9 mouse cellular contexts compared by ENCODE assay signal in the genomic region with DNA sequence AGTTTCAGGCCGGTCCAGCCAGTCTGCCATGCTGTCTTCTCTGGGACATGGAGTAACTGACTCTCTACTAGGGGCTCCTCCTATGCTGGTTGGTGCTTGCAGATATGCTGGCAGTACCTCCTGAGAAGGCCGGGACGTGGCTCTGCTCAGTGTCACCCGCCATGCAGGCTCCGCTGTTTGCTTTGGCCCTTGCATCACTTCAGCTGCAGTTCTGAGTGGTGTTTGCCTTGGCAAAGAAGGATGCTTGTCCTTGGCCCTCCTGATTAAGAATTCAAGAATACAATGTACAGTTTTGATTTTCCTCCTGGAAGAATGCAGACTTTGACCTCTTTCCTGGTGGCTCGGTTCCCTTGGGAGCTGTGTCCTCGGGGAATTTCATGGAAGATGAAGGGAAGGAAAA. TPM values are rescaled to one million over a fixed set of nuclear protein-coding genes. Genes with fewer than 3 reads are reported as not detected.
DNase-seq lines count a peak whose midpoint lies in the region; ATAC-seq and TF ChIP-seq lines count a peak whose summit lies in the region.
"Had no signal": no experiment of that assay in that cellular context is flagged by ENCODE, and none has a peak within 500 bp of the region (broad histone marks: within the 10 kb centered on the region; RNA-seq: fewer than 3 reads in every experiment).

No protein-coding gene starts in this region.

- DNase-seq in liver, embryonic 14.5 days (ENCODE audit: low read depth in 3 of 3, low spot score in 3 of 3), result no peak
- DNase-seq in liver, embryonic 11.5 days (ENCODE audit: low spot score), result no peak
- DNase-seq in heart, adult 2 months, result peak; percentile 44 to 69
- DNase-seq in cerebellum, postnatal 4 days (ENCODE audit: low spot score in 2 of 2), result no peak
- no peak for DNase-seq in right cerebral cortex, postnatal 36 days (ENCODE audit: low spot score in 2 of 2)
- no peak for DNase-seq in B cell, adult 2 months

- no peak for ATAC-seq in liver, embryonic 14.5 days (ENCODE audit: insufficient read depth)
- ATAC-seq in liver, embryonic 11.5 days (replicated peaks; ENCODE audit: low FRiP score), result no peak
- no peak for ATAC-seq in kidney, embryonic 16.5 days (ENCODE audit: low FRiP score, low TSS enrichment)
- no peak for ATAC-seq in stomach, embryonic 14.5 days (ENCODE audit: insufficient number of reproducible peaks, insufficient read depth, low FRiP score, low read depth)

- intact Hi-C loops in heart, adult 2 months (cut with DNase I), result no loop called here

- H3K4me2 ChIP-seq in liver, embryonic 14.5 days (ENCODE audit: low read depth), result peak overlapping the region; percentile 6; the same call in 1 of the 2 replicates
- no peak overlapping the region for H3K4me2 ChIP-seq in liver, embryonic 11.5 days
- peak overlapping the region; percentile 94; the same call in 1 of the 2 replicates for H3K4me2 ChIP-seq in kidney, embryonic 16.5 days (replicated peaks; ENCODE audit: low read depth, low read length)
- peak overlapping the region; percentile 99; the same call in 1 of the 2 replicates for H3K4me2 ChIP-seq in stomach, embryonic 14.5 days (replicated peaks; ENCODE audit: low read depth, low read length)

- no peak overlapping the region for H3K4me3 ChIP-seq in liver, embryonic 14.5 days (ENCODE audit: insufficient read depth in 1 of 2, low read depth in 2 of 2, low read length in 2 of 2)
- no peak overlapping the region for H3K4me3 ChIP-seq in liver, embryonic 11.5 days (ENCODE audit: low read depth, low read length)
- H3K4me3 ChIP-seq in heart, adult 2 months, result no peak overlapping the region
- no peak overlapping the region for H3K4me3 ChIP-seq in kidney, embryonic 16.5 days (ENCODE audit: low read length)
- H3K4me3 ChIP-seq in stomach, embryonic 14.5 days (ENCODE audit: low read depth, low read length), result no peak overlapping the region

- H3K9me3 ChIP-seq in liver, embryonic 14.5 days (ENCODE audit: control insufficient read depth, low read length), result no peaks in the 10 kb centered on the region
- no peaks in the 10 kb centered on the region for H3K9me3 ChIP-seq in liver, embryonic 11.5 days (ENCODE audit: control insufficient read depth, low read length)
- no peaks in the 10 kb centered on the region for H3K9me3 ChIP-seq in kidney, embryonic 16.5 days (ENCODE audit: low read length)
- H3K9me3 ChIP-seq in stomach, embryonic 14.5 days (ENCODE audit: control insufficient read depth, low read depth, low read length), result no peaks in the 10 kb centered on the region
- H3K9me3 ChIP-seq: limb, embryonic 12.5 days had no signal

- no peak for TF ChIP-seq CTCF in liver, embryonic 14.5 days (IDR thresholded peaks at IDR 0.05; ENCODE audit: low read depth)
- no peak for TF ChIP-seq CTCF in heart, adult 2 months (IDR thresholded peaks at IDR 0.05)

- no peak overlapping the region for H3K27ac ChIP-seq in liver, embryonic 14.5 days
- H3K27ac ChIP-seq in liver, embryonic 11.5 days (ENCODE audit: low read depth, low read length), result no peak overlapping the region
- H3K27ac ChIP-seq in heart, adult 2 months, result no peak overlapping the region
- peak overlapping the region; percentile 31; the same call in 1 of the 2 replicates for H3K27ac ChIP-seq in kidney, embryonic 16.5 days (ENCODE audit: low read length)
- H3K27ac ChIP-seq in stomach, embryonic 14.5 days (ENCODE audit: low read length), result no peak overlapping the region
- H3K27ac ChIP-seq: limb, embryonic 12.5 days had no signal

- H3K79me2 ChIP-seq in heart, adult 2 months (replicated peaks; ENCODE audit: control insufficient read depth, insufficient read depth, low read length), result peaks cover 2% of the 10 kb centered on the region; the same call in 1 of the 2 replicates

- 70% methylated on average over 7 of the region's 7 CpGs for WGBS in liver, embryonic 14.5 days (ENCODE audit: insufficient replicate concordance)
- 69% methylated on average over 7 of the region's 7 CpGs for WGBS in liver, embryonic 11.5 days
- 70% methylated on average over 7 of the region's 7 CpGs for WGBS in heart, adult 2 months
- WGBS in kidney, embryonic 16.5 days, result 67% methylated on average over 7 of the region's 7 CpGs
- WGBS in stomach, embryonic 14.5 days, result 62% methylated on average over 7 of the region's 7 CpGs

- no peak for TF ChIP-seq EP300 in liver, embryonic 14.5 days (IDR thresholded peaks at IDR 0.05; ENCODE audit: low read depth)
- peak; percentile 47; the same call in 1 of the 2 replicates for TF ChIP-seq EP300 in heart, adult 2 months (IDR thresholded peaks at IDR 0.05; ENCODE audit: insufficient read depth, low read depth, low read length)

- peaks cover 29% of the 10 kb centered on the region for H3K27me3 ChIP-seq in liver, embryonic 14.5 days (ENCODE audit: control insufficient read depth, insufficient read depth, low read length)
- no peaks in the 10 kb centered on the region for H3K27me3 ChIP-seq in liver, embryonic 11.5 days (replicated peaks; ENCODE audit: control insufficient read depth, insufficient read depth, low read length)
- no peaks in the 10 kb centered on the region for H3K27me3 ChIP-seq in heart, adult 2 months (ENCODE audit: control insufficient read depth, insufficient read depth, low read length)
- H3K27me3 ChIP-seq in kidney, embryonic 16.5 days (ENCODE audit: insufficient read depth, low read length), result no peaks in the 10 kb centered on the region
- no peaks in the 10 kb centered on the region for H3K27me3 ChIP-seq in stomach, embryonic 14.5 days (ENCODE audit: control insufficient read depth, insufficient read depth, low read length)
- H3K27me3 ChIP-seq: limb, embryonic 12.5 days had no signal

- no peaks in the 10 kb centered on the region for H3K36me3 ChIP-seq in liver, embryonic 14.5 days (replicated peaks; ENCODE audit: control insufficient read depth, insufficient read depth, low read depth)
- H3K36me3 ChIP-seq in liver, embryonic 11.5 days (ENCODE audit: control insufficient read depth, insufficient read depth, low read length), result no peaks in the 10 kb centered on the region
- no peaks in the 10 kb centered on the region for H3K36me3 ChIP-seq in heart, adult 2 months (ENCODE audit: control insufficient read depth, insufficient read depth, low read length)
- no peaks in the 10 kb centered on the region for H3K36me3 ChIP-seq in kidney, embryonic 16.5 days (ENCODE audit: insufficient read depth, low read length)
- H3K36me3 ChIP-seq in stomach, embryonic 14.5 days (ENCODE audit: control insufficient read depth, insufficient read depth, low read length), result no peaks in the 10 kb centered on the region
- H3K36me3 ChIP-seq: limb, embryonic 12.5 days had no signal

- H3K9ac ChIP-seq in liver, embryonic 14.5 days (replicated peaks), result no peak overlapping the region
- no peak overlapping the region for H3K9ac ChIP-seq in liver, embryonic 11.5 days (ENCODE audit: low read depth, low read length)
- no peak overlapping the region for H3K9ac ChIP-seq in heart, adult 2 months (ENCODE audit: low read depth, low read length)
- H3K9ac ChIP-seq in kidney, embryonic 16.5 days (replicated peaks; ENCODE audit: low read length), result no peak overlapping the region
- no peak overlapping the region for H3K9ac ChIP-seq in stomach, embryonic 14.5 days (replicated peaks; ENCODE audit: low read depth, low read length)
- H3K9ac ChIP-seq: limb, embryonic 12.5 days had no signal

- no peak for TF ChIP-seq POLR2A in heart, adult 2 months (IDR thresholded peaks at IDR 0.05; ENCODE audit: insufficient read depth, low read depth, low read length)

- H3K4me1 ChIP-seq in liver, embryonic 14.5 days (replicated peaks; ENCODE audit: control insufficient read depth in 2 of 2, insufficient read depth in 2 of 2, low read length in 1 of 2), result peaks cover 0 to 26% of the 10 kb centered on the region in 2 experiments; a peak in 3 of 4 replicates
- peaks cover 14% of the 10 kb centered on the region for H3K4me1 ChIP-seq in liver, embryonic 11.5 days (replicated peaks; ENCODE audit: control insufficient read depth, insufficient read depth, low read length)
- H3K4me1 ChIP-seq in heart, adult 2 months (ENCODE audit: control insufficient read depth, insufficient read depth, low read length), result peaks cover 28% of the 10 kb centered on the region
- H3K4me1 ChIP-seq in kidney, embryonic 16.5 days (ENCODE audit: insufficient read depth, low read length), result peaks cover 51% of the 10 kb centered on the region
- peaks cover 38% of the 10 kb centered on the region for H3K4me1 ChIP-seq in stomach, embryonic 14.5 days (ENCODE audit: control insufficient read depth, insufficient read depth, low read length)

RNA-seq across cellular contexts. Expression of gene Baiap2, which starts 2.8 kb away (rescaled TPM):
- polyA plus RNA-seq in liver, embryonic 14.5 days (2012; rRNA removed), result 5.6 and 6.3 TPM in 2 replicates
- 4.2 and 4.8 TPM in 2 replicates for polyA plus RNA-seq in liver, embryonic 14.5 days (2014; fragmentation: Nextera tagmentation; extraction: Ambion mirVana)
- polyA plus RNA-seq in liver, embryonic 11.5 days (2014; fragmentation: Nextera tagmentation; extraction: Ambion mirVana), result 9.7 and 10.2 TPM in 2 replicates
- total RNA-seq in heart, adult 2 months (2021), result 10 to 100 TPM in 1 of 2 experiments, 1 to 10 TPM in 1; 5.8 to 10.3 TPM
- polyA plus RNA-seq in heart, adult 2 months (2012; rRNA removed), result 10.5 and 10.9 TPM in 2 replicates
- polyA plus RNA-seq in kidney, embryonic 16.5 days (2015; fragmentation: Nextera tagmentation; extraction: Ambion mirVana), result 22.8 and 25.3 TPM in 2 replicates
- polyA plus RNA-seq in stomach, embryonic 14.5 days (2014; fragmentation: Nextera tagmentation; extraction: Ambion mirVana), result 27.6 and 28.0 TPM in 2 replicates

RNA-seq across cellular contexts. Expression of gene Chmp6, which starts 32.1 kb away (rescaled TPM):
- polyA plus RNA-seq in liver, embryonic 14.5 days (2012; rRNA removed), result 13.5 and 15.2 TPM in 2 replicates
- polyA plus RNA-seq in liver, embryonic 14.5 days (2014; fragmentation: Nextera tagmentation; extraction: Ambion mirVana), result 25.2 and 27.2 TPM in 2 replicates
- 70.1 and 77.2 TPM in 2 replicates for polyA plus RNA-seq in liver, embryonic 11.5 days (2014; fragmentation: Nextera tagmentation; extraction: Ambion mirVana)
- 10 to 100 TPM; 25.9 to 30.1 TPM for total RNA-seq in heart, adult 2 months (2021)
- 26.8 and 28.9 TPM in 2 replicates for polyA plus RNA-seq in heart, adult 2 months (2012; rRNA removed)
- 110 and 114 TPM in 2 replicates for polyA plus RNA-seq in kidney, embryonic 16.5 days (2015; fragmentation: Nextera tagmentation; extraction: Ambion mirVana)
- polyA plus RNA-seq in stomach, embryonic 14.5 days (2014; fragmentation: Nextera tagmentation; extraction: Ambion mirVana), result 85.9 and 89.5 TPM in 2 replicates

Comparison
In these comparisons a context has a peak if more than half of its experiments do, and no peak if none do; other contexts are left out.
1. DNase-seq: peak in heart, adult 2 months (2 of 2); none in liver, embryonic 14.5 days (0 of 3), liver, embryonic 11.5 days (single experiment), cerebellum, postnatal 4 days (0 of 2), right cerebral cortex, postnatal 36 days (0 of 2) and B cell, adult 2 months (0 of 2).